Mouse (Mus musculus) limb, embryonic 15.5 days (tissue): Measurements from ENCODE around the gene Gm2115. TPM values are rescaled to one million over a fixed set of nuclear protein-coding genes. Genes with fewer than 3 reads are reported as not detected.

Experiments used
- ATAC-seq: fragments of 200-750 bp; cut with Nextera tagmentation; 2 replicates; pipeline ENCODE4 v1.8.0; 2017; ENCODE audit warnings: low read depth, moderate TSS enrichment; ENCODE audit not compliant: insufficient number of reproducible peaks, low FRiP score, low TSS enrichment
- H3K27ac ChIP-seq: fragments of 300-500 bp; sonication (generic); 2 replicates; pipeline ENCODE4 v1.5.1; 2015; ENCODE audit warnings: moderate library complexity, mild to moderate bottlenecking, inconsistent platforms
- H3K27me3 ChIP-seq: fragments of 300-500 bp; sonication (generic); 2 replicates; pipeline ENCODE4 v1.6.1; 2015; ENCODE audit warnings: inconsistent platforms
- H3K36me3 ChIP-seq: fragments of 300-500 bp; sonication (generic); 2 replicates; pipeline ENCODE4 v1.6.1; 2015; ENCODE audit warnings: inconsistent platforms
- H3K4me1 ChIP-seq: fragments of 300-500 bp; sonication (generic); 2 replicates; pipeline ENCODE4 v1.6.1; 2015; ENCODE audit warnings: inconsistent platforms
- H3K4me2 ChIP-seq: fragments of 300-500 bp; sonication (generic); 2 replicates; pipeline ENCODE4 v1.6.1; 2015; ENCODE audit warnings: mild to moderate bottlenecking, inconsistent platforms
- H3K4me3 ChIP-seq: fragments of 300-500 bp; sonication (generic); 2 replicates; pipeline ENCODE4 v1.5.1; 2015; ENCODE audit warnings: mild to moderate bottlenecking, inconsistent platforms
- H3K9ac ChIP-seq: fragments of 300-500 bp; sonication (generic); 2 replicates; pipeline ENCODE4 v1.6.1; 2015; ENCODE audit warnings: inconsistent platforms
- H3K9me3 ChIP-seq: fragments of 300-500 bp; sonication (generic); 2 replicates; pipeline ENCODE4 v1.6.1; 2016; ENCODE audit warnings: inconsistent platforms
- WGBS: fragments of 180-500 bp; shearing (Covaris S2); methylation state at CpG from one replicate; pipeline ENCODE4 v1.1.7; 2015; 5-methylcytosine and 5-hydroxymethylcytosine counted together
- polyA plus RNA-seq: library from polyadenylated mRNA; unstranded; fragments of >200 nt; fragmentation: Nextera tagmentation; extraction: Ambion mirVana; gene quantifications from 2 replicates; pipeline ENCODE4 v1.2.1, GENCODE M21; 2015

Gm2115 gene
- polyA plus RNA-seq, 1 experiment from 2014 or later = 1.3 TPM

- peaks cover 7% of the 10 kb centered on the region; the same call in 1 of the 2 replicates for H3K4me1 ChIP-seq
- ATAC-seq = peak; percentile 79
- H3K9me3 ChIP-seq = no peaks in the 10 kb centered on the region
- no peaks in the 10 kb centered on the region for H3K27me3 ChIP-seq
- under 1% methylated on average over 34 of the region's 36 CpGs for WGBS
- peak overlapping the region; percentile 54 for H3K4me3 ChIP-seq
- no peaks in the 10 kb centered on the region for H3K36me3 ChIP-seq
- H3K4me2 ChIP-seq = peak overlapping the region; percentile 92
- peak overlapping the region; percentile 42; the same call in 1 of the 2 replicates for H3K9ac ChIP-seq
- no peak overlapping the region for H3K27ac ChIP-seq
Measured at GRCm38 (mm10) chr7:84605704-84606292, 77.0 kb downstream of the Gm2115 start.

GRCm38 (mm10) chr7:84606293-84606749 lies 77.6 kb downstream of the Gm2115 start, which contains the start of gene Fah:
Gene Fah, minus strand, starts transcription at chr7:84606722.
- Histone ChIP-seq H3K9ac (peak within 1 kb of the TSS; percentile 42; the same call in 1 of the 2 replicates), H3K36me3 (no peaks in the 10 kb centered on the region), H3K4me1 (peaks cover 7% of the 10 kb centered on the region; the same call in 1 of the 2 replicates), H3K27me3 (no peaks in the 10 kb centered on the region), H3K9me3 (no peaks in the 10 kb centered on the region), H3K27ac (no peak within 1 kb of the TSS), H3K4me2 (peak within 1 kb of the TSS; percentile 92), H3K4me3 (peak within 1 kb of the TSS; percentile 54)
- 0 out of 2 replicates have a peak, but pooled peaks have one; percentile 40 for ATAC-seq
- 1% methylated on average over 10 of the region's 10 CpGs for WGBS

GRCm38 (mm10) chr7:84611609-84612008 lies 82.9 kb downstream of the Gm2115 start:
- Histone ChIP-seq H3K4me3 (no peak overlapping the region), H3K9ac (no peak overlapping the region), H3K4me1 (no peaks in the 10 kb centered on the region), H3K27ac (no peak overlapping the region), H3K4me2 (no peak overlapping the region), H3K27me3 (no peaks in the 10 kb centered on the region), H3K9me3 (no peaks in the 10 kb centered on the region), H3K36me3 (peaks cover 7% of the 10 kb centered on the region; the same call in 1 of the 2 replicates)
- WGBS = 76% methylated on average over 1 of the region's 1 CpGs
- ATAC-seq = no peak

GRCm38 (mm10) chr7:84612445-84612844 lies 83.7 kb downstream of the Gm2115 start:
- ATAC-seq = no peak
- WGBS = 83% methylated on average over 4 of the region's 4 CpGs

GRCm38 (mm10) chr7:84618951-84619350 lies 90.2 kb downstream of the Gm2115 start:
- WGBS = 91% methylated on average over 2 of the region's 2 CpGs
- no peaks in the 10 kb centered on the region for H3K4me1 ChIP-seq
- H3K9me3 ChIP-seq = no peaks in the 10 kb centered on the region
- H3K9ac ChIP-seq = no peak overlapping the region
- H3K27me3 ChIP-seq = no peaks in the 10 kb centered on the region
- peaks cover 28% of the 10 kb centered on the region for H3K36me3 ChIP-seq
- H3K4me2 ChIP-seq = no peak overlapping the region
- ATAC-seq = no peak
- no peak overlapping the region for H3K4me3 ChIP-seq
- no peak overlapping the region for H3K27ac ChIP-seq

More at GRCm38 (mm10) chr7:84612445-84612844, 83.7 kb downstream of the Gm2115 start:
- Histone ChIP-seq H3K27me3 (no peaks in the 10 kb centered on the region), H3K36me3 (peaks cover 14% of the 10 kb centered on the region), H3K4me1 (no peaks in the 10 kb centered on the region), H3K9me3 (no peaks in the 10 kb centered on the region), H3K4me2 (no peak overlapping the region), H3K27ac (no peak overlapping the region), H3K4me3 (no peak overlapping the region), H3K9ac (no peak overlapping the region)

GRCm38 (mm10) chr7:84620956-84621355 lies 92.2 kb downstream of the Gm2115 start:
- Histone ChIP-seq H3K9ac (no peak overlapping the region), H3K36me3 (peaks cover 35% of the 10 kb centered on the region), H3K27ac (no peak overlapping the region), H3K4me1 (no peaks in the 10 kb centered on the region), H3K9me3 (no peaks in the 10 kb centered on the region), H3K4me2 (no peak overlapping the region), H3K27me3 (no peaks in the 10 kb centered on the region), H3K4me3 (no peak overlapping the region)
- ATAC-seq = no peak
- WGBS = 90% methylated on average over 3 of the region's 3 CpGs

- Histone ChIP-seq H3K27me3 (no peaks in the 10 kb centered on the region), H3K27ac (no peak overlapping the region), H3K4me3 (no peak overlapping the region), H3K4me2 (no peak overlapping the region), H3K9ac (no peak overlapping the region), H3K4me1 (no peaks in the 10 kb centered on the region), H3K36me3 (peaks cover 23% of the 10 kb centered on the region), H3K9me3 (no peaks in the 10 kb centered on the region)
- 98% methylated on average over 4 of the region's 4 CpGs for WGBS
- ATAC-seq = no peak
Measured at GRCm38 (mm10) chr7:84623718-84624117, 95.0 kb downstream of the Gm2115 start.

- 85% methylated on average over 3 of the region's 3 CpGs for WGBS
- H3K9me3 ChIP-seq = no peaks in the 10 kb centered on the region
- H3K9ac ChIP-seq = no peak overlapping the region
- H3K4me2 ChIP-seq = no peak overlapping the region
- ATAC-seq = no peak
- no peaks in the 10 kb centered on the region for H3K4me1 ChIP-seq
- H3K27me3 ChIP-seq = no peaks in the 10 kb centered on the region
- H3K27ac ChIP-seq = no peak overlapping the region
- no peak overlapping the region for H3K4me3 ChIP-seq
- H3K36me3 ChIP-seq = peaks cover 27% of the 10 kb centered on the region
Measured at GRCm38 (mm10) chr7:84631878-84632277, 103.1 kb downstream of the Gm2115 start.

Other genes with a start within 250 kb of the Gm2115 start
- gene Arnt2, start 118.8 kb upstream of the Gm2115 start, polyA plus RNA-seq = 6.3 and 7.3 TPM in 2 replicates
- 5.9 and 6.0 TPM in 2 replicates for gene Fah, start 77.8 kb downstream of the Gm2115 start, polyA plus RNA-seq
- gene Zfand6, start 161.0 kb downstream of the Gm2115 start, polyA plus RNA-seq = 153 and 161 TPM in 2 replicates